Mouse (Mus musculus) limb, embryonic 12.5 days (tissue): ENCODE measurements around the gene C1qtnf6. TPM values are rescaled to one million over a fixed set of nuclear protein-coding genes. Genes with fewer than 3 reads are reported as not detected.

Source experiments
- ATAC-seq: fragments of 200-750 bp; cut with Nextera tagmentation; 2 replicates; pipeline ENCODE4 v1.8.0; 2017; ENCODE audit warnings: low read depth, moderate TSS enrichment; ENCODE audit not compliant: insufficient number of reproducible peaks, insufficient read depth, low FRiP score, low TSS enrichment
- H3K27ac ChIP-seq: fragments of 300-500 bp; sonication (generic); 2 replicates; pipeline ENCODE4 v1.5.1; 2016; ENCODE audit warnings: mild to moderate bottlenecking, moderate library complexity
- H3K27me3 ChIP-seq: fragments of 300-500 bp; sonication (generic); 2 replicates; pipeline ENCODE4 v1.6.1; 2016; ENCODE audit warnings: mild to moderate bottlenecking, moderate library complexity
- H3K36me3 ChIP-seq: fragments of 300-500 bp; sonication (generic); 2 replicates; pipeline ENCODE4 v1.6.1; 2016; ENCODE audit warnings: mild to moderate bottlenecking, moderate library complexity
- H3K4me1 ChIP-seq: fragments of 300-500 bp; sonication (generic); replicated peaks from 2 replicates; pipeline ENCODE4 v1.6.1; 2016
- H3K4me2 ChIP-seq: fragments of 300-500 bp; sonication (generic); 2 replicates; pipeline ENCODE4 v1.6.1; 2016; ENCODE audit warnings: mild to moderate bottlenecking, moderate library complexity
- H3K4me3 ChIP-seq: fragments of 300-500 bp; sonication (generic); replicated peaks from 2 replicates; pipeline ENCODE4 v1.5.1; 2016; ENCODE audit warnings: mild to moderate bottlenecking
- H3K9ac ChIP-seq: fragments of 300-500 bp; sonication (generic); replicated peaks from 2 replicates; pipeline ENCODE4 v1.6.1; 2016; ENCODE audit warnings: mild to moderate bottlenecking, moderate library complexity
- H3K9me3 ChIP-seq: fragments of 300-500 bp; sonication (generic); 2 replicates; pipeline ENCODE4 v1.6.1; 2016; ENCODE audit warnings: mild to moderate bottlenecking, moderate library complexity
- WGBS: fragments of 180-500 bp; shearing (Covaris S2); methylation state at CpG from one replicate; pipeline ENCODE4 v1.1.7; 2016; 5-methylcytosine and 5-hydroxymethylcytosine counted together
- polyA plus RNA-seq: library from polyadenylated mRNA; unstranded; fragments of >200 nt; fragmentation: Nextera tagmentation; extraction: Ambion mirVana; gene quantifications from 2 replicates; pipeline ENCODE4 v1.2.1, GENCODE M21; 2016

C1qtnf6 gene
- polyA plus RNA-seq = 14.8 and 20.0 TPM in 2 replicates

DNA sequence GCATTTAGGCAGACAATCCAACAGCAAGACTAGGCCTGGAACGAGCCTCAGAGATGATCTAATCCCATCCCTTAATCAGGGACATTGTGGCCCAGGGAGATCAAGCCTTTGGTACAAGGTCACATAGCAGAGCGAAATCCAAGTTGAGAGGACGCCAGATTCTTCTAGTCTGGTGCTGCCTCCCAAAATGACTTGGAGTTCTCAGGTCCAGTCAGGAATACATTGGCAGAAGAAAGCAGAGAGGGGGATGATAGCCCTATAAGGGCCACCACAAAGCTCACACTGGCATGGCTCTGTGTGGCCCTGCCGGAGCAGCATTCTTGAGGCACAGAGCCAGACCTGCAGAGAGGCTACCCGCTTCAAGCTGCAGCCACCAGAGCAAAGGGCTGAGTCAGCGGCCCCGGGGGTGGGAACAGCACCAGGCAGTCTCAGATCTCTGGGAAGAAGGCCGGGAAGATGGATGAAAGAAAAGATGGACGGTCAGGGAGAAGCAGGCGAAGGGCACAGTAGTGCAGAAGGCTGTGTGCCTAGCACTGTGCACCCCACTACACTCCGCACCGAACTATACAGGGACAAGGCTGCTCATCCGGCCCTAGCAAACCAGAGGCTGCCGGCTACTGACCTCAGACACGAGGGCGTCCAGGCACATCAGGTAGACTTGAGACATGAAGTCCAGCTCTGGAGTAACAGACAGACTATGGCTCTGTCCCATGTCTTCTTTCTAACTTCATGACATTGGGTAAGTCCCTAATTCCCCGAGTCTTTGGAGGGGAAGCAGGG, at the start of gene C1qtnf6:
Gene C1qtnf6, minus strand, starts transcription at position 746 of the 780 bp plus-strand sequence.
- no peak for ATAC-seq
- peak within 1 kb of the TSS; percentile 84 for H3K27ac ChIP-seq
- H3K36me3 ChIP-seq = no peaks in the 10 kb centered on the region
- H3K9ac ChIP-seq = peak within 1 kb of the TSS; percentile 58
- peaks cover 38% of the 10 kb centered on the region for H3K4me1 ChIP-seq
- peak within 1 kb of the TSS; percentile 57 for H3K4me2 ChIP-seq
- no peaks in the 10 kb centered on the region for H3K27me3 ChIP-seq
- H3K9me3 ChIP-seq = no peaks in the 10 kb centered on the region
- 74% methylated on average over 17 of the region's 17 CpGs for WGBS
- H3K4me3 ChIP-seq = peak within 1 kb of the TSS; percentile 32

GRCm38 (mm10) chr15:78576284-78576810, 45.1 kb upstream of the C1qtnf6 start:
- H3K27me3 ChIP-seq = peaks cover 24% of the 10 kb centered on the region
- no peaks in the 10 kb centered on the region for H3K9me3 ChIP-seq
- H3K4me2 ChIP-seq = no peak overlapping the region
- H3K4me1 ChIP-seq = peaks cover 20% of the 10 kb centered on the region
- no peak overlapping the region for H3K4me3 ChIP-seq
- WGBS = 53% methylated on average over 3 of the region's 4 CpGs
- H3K9ac ChIP-seq = no peak overlapping the region
- no peak overlapping the region for H3K27ac ChIP-seq
- no peaks in the 10 kb centered on the region for H3K36me3 ChIP-seq
- no peak for ATAC-seq

DNA sequence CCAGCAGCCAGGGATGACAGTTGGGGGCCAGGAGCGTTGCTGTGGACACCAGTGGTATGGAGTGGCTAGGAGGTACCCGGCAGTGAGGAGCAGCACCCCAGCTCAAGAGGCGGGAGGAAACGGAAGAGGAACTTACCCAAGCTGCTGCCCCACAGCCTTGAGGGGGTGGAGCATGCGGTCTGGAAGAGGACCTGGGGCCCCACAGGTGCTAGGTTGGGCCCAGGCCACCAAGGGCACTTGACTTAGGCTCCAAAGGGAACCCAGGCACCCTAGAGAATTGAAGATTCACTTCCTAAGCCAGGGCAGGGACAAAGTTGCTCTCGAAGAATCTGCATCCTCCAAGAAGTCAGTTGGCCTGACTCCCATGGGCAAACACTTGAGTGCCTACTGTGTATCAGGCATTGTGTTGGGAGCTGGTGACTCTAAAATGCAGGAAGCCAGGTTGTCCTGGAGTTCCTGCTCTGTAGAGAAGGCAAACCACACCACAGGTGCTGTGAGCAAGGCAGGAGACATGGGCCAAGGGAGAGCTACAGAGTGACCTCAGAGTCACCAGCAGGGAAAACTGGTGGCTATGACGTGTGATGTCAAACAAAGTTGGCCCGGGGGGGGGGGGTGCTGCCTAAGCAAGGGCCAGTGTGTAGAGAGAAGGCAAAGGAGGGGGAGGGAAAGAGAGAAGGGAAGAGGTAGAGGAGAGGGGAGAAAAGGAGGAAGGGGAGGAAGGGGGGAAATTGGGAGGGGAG, 41.6 kb upstream of the C1qtnf6 start, which contains the start of gene Rac2:
Gene Rac2, minus strand, starts transcription at position 126 of the 740 bp plus-strand sequence.
- H3K27me3 ChIP-seq = peaks cover 4% of the 10 kb centered on the region
- H3K9ac ChIP-seq = no peak within 1 kb of the TSS
- no peaks in the 10 kb centered on the region for H3K4me1 ChIP-seq
- 79% methylated on average over 8 of the region's 8 CpGs for WGBS
- H3K9me3 ChIP-seq = no peaks in the 10 kb centered on the region
- no peaks in the 10 kb centered on the region for H3K36me3 ChIP-seq
- no peak within 1 kb of the TSS for H3K27ac ChIP-seq
- no peak for ATAC-seq
- H3K4me3 ChIP-seq = no peak within 1 kb of the TSS
- H3K4me2 ChIP-seq = no peak within 1 kb of the TSS

- H3K4me1 ChIP-seq = no peaks in the 10 kb centered on the region
- H3K4me3 ChIP-seq = no peak overlapping the region
- no peaks in the 10 kb centered on the region for H3K9me3 ChIP-seq
- H3K27me3 ChIP-seq = peaks cover 4% of the 10 kb centered on the region
- H3K4me2 ChIP-seq = no peak overlapping the region
- 92% methylated on average over 5 of the region's 5 CpGs for WGBS
- no peaks in the 10 kb centered on the region for H3K36me3 ChIP-seq
- no peak for ATAC-seq
- no peak overlapping the region for H3K9ac ChIP-seq
- H3K27ac ChIP-seq = no peak overlapping the region
Measured at GRCm38 (mm10) chr15:78572270-78572600, 41.0 kb upstream of the C1qtnf6 start.

DNA sequence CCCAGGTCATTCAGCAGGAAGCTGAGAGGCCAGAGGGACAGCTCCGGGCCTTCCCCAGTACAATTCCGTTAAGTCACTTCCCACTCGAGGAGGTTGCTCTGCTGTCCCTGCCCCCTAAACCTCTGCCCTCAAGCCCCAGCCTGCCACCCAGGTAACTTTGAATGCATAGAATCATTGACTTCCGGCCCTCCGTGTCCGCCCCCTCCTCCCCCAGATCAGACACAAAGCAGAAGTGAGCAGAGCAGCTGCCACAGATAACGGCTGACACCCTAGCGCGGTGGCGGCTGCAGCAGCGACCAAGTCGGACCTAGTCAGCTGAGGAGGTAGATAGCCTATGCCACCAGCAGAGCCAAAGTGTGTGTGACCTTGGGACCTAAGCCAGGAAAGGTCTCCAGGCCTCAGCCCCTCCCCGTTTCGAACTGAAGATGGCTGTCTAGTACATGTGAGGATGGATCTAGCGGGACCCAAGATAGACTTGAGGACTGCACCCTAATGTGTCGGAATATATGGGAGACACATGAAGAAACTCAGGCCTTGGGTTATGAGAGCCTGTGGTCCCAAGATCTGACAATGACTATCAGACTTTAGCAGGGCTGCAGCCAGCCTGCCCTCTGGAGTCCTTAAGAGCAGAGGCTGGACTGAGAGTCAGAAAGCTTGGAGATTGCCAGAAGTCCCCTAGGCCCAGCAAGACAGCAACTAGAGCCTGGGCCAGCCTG, 40.5 kb upstream of the C1qtnf6 start:
- 64% methylated on average over 16 of the region's 16 CpGs for WGBS
- Histone ChIP-seq H3K4me1 (no peaks in the 10 kb centered on the region), H3K27me3 (peaks cover 4% of the 10 kb centered on the region), H3K4me3 (no peak overlapping the region), H3K36me3 (no peaks in the 10 kb centered on the region), H3K4me2 (no peak overlapping the region), H3K9me3 (no peaks in the 10 kb centered on the region), H3K9ac (no peak overlapping the region), H3K27ac (no peak overlapping the region)
- ATAC-seq = no peak

GRCm38 (mm10) chr15:78570170-78570569, 39.0 kb upstream of the C1qtnf6 start:
- H3K36me3 ChIP-seq = no peaks in the 10 kb centered on the region
- H3K27ac ChIP-seq = no peak overlapping the region
- no peak overlapping the region for H3K4me3 ChIP-seq
- 91% methylated on average over 5 of the region's 5 CpGs for whole genome bisulfite sequencing
- no peak for ATAC-seq
- H3K4me1 ChIP-seq = no peaks in the 10 kb centered on the region
- no peak overlapping the region for H3K9ac ChIP-seq
- peaks cover 4% of the 10 kb centered on the region for H3K27me3 ChIP-seq
- H3K4me2 ChIP-seq = no peak overlapping the region
- H3K9me3 ChIP-seq = no peaks in the 10 kb centered on the region

DNA sequence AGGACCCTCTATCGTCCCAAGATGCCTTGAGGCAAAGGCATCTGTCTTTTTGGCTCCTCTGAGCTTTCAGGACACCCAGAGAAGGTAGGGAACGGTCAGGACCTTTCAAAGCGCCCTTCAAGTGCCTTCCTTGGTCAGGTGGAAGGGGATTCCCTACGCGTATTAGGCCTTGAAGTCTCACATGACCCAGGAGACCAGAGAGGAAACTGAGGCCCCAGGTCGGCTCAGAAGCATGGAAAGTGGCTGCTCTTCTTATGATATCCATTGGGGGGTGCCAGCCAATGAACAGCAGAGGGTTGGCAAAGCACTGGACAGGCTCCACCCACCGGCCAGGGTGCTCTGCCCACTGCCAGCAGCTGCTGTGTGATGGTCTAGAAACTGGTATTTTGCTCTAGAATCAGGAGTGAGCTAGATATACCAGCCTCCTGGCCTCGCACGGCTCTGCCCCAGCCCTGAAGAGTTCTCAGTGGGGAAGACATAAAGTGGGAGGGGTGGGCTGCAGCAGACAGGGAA, 36.4 kb upstream of the C1qtnf6 start:
- Histone ChIP-seq H3K9me3 (no peaks in the 10 kb centered on the region), H3K27ac (no peak overlapping the region), H3K4me1 (no peaks in the 10 kb centered on the region), H3K9ac (no peak overlapping the region), H3K36me3 (no peaks in the 10 kb centered on the region), H3K27me3 (no peaks in the 10 kb centered on the region; the same call in none of the 2 replicates), H3K4me3 (no peak overlapping the region), H3K4me2 (no peak overlapping the region)
- no peak for ATAC-seq
- WGBS = 67% methylated on average over 9 of the region's 9 CpGs

- Histone ChIP-seq H3K36me3 (no peaks in the 10 kb centered on the region), H3K27ac (no peak overlapping the region), H3K4me1 (no peaks in the 10 kb centered on the region), H3K4me2 (no peak overlapping the region), H3K9me3 (no peaks in the 10 kb centered on the region), H3K27me3 (no peaks in the 10 kb centered on the region; the same call in 1 of the 2 replicates), H3K9ac (no peak overlapping the region), H3K4me3 (no peak overlapping the region)
- ATAC-seq = no peak
- 78% methylated on average over 11 of the region's 11 CpGs for WGBS
Measured at GRCm38 (mm10) chr15:78564764-78565435, 33.7 kb upstream of the C1qtnf6 start.

DNA sequence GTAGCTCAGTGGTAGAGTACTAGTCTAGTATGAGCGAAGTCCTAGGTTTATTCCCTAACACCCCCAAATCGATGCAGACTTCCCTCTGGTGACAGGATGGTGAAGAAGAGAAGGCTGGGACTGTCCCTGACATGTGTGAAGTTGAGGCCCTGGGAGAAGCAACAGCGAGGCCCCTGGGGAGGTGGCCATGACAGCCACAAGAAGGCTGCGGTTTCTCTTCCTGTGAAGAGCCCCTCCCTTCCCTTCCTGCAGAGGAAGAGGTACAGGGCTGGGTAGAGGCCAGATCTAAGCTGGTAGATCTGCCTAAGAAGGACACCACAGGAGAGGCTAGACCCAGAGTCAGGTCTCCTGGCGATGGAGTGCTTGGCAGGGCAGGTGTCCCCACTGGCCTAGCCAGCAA, 32.7 kb upstream of the C1qtnf6 start:
- Histone ChIP-seq H3K4me2 (no peak overlapping the region), H3K27ac (no peak overlapping the region)
- 77% methylated on average over 5 of the region's 5 CpGs for WGBS

GRCm38 (mm10) chr15:78563344-78563743, 32.1 kb upstream of the C1qtnf6 start:
- H3K27me3 ChIP-seq = no peaks in the 10 kb centered on the region; the same call in 1 of the 2 replicates
- no peak overlapping the region for H3K27ac ChIP-seq
- 93% methylated on average over 3 of the region's 3 CpGs for WGBS
- H3K9me3 ChIP-seq = no peaks in the 10 kb centered on the region
- H3K4me1 ChIP-seq = no peaks in the 10 kb centered on the region
- no peak overlapping the region for H3K9ac ChIP-seq
- H3K4me2 ChIP-seq = no peak overlapping the region
- no peak overlapping the region for H3K4me3 ChIP-seq
- ATAC-seq = no peak
- H3K36me3 ChIP-seq = no peaks in the 10 kb centered on the region

More for the DNA sequence above, 32.7 kb upstream of the C1qtnf6 start:
- ATAC-seq = no peak
- Histone ChIP-seq H3K36me3 (no peaks in the 10 kb centered on the region), H3K4me3 (no peak overlapping the region), H3K4me1 (no peaks in the 10 kb centered on the region), H3K9me3 (no peaks in the 10 kb centered on the region), H3K27me3 (no peaks in the 10 kb centered on the region; the same call in 1 of the 2 replicates), H3K9ac (no peak overlapping the region)
